Mouse (Mus musculus): Measurements from ENCODE around the gene Fyn. TPM values are rescaled to one million over a fixed set of nuclear protein-coding genes. Genes with fewer than 3 reads are reported as not detected.

Gene Fyn
- total and polyA plus RNA-seq, 2 experiments from 2014 or later = 95.2 to 120 TPM

GRCm38 (mm10) chr10:39551637-39552185, 183.1 kb downstream of the Fyn start:
- no peak overlapping the region for H3K4me3 ChIP-seq (ENCODE audit: low read length)
- H3K4me2 ChIP-seq (ENCODE audit: low read depth, low read length) = no peak overlapping the region
- DNase-seq (ENCODE audit: low spot score) = no peak
- H3K9me3 ChIP-seq (ENCODE audit: low read length) = no peaks in the 10 kb centered on the region
- H3K9ac ChIP-seq (replicated peaks; ENCODE audit: low read length) = peak overlapping the region; percentile 25; the same call in 1 of the 2 replicates
- 31% methylated on average over 9 of the region's 9 CpGs for WGBS
- H3K27me3 ChIP-seq (ENCODE audit: insufficient read depth, low read length) = no peaks in the 10 kb centered on the region
- H3K36me3 ChIP-seq (ENCODE audit: insufficient read depth, low read length) = 0 out of 2 replicates have a peak, but pooled peaks cover 4% of the 10 kb centered on the region
- peak overlapping the region; percentile 82 for H3K27ac ChIP-seq
- 0 out of 2 replicates have a peak, but pooled peaks have one; percentile 5 for ATAC-seq
- H3K4me1 ChIP-seq (ENCODE audit: insufficient read depth, low read length) = peaks cover 34% of the 10 kb centered on the region
- no peak for TF ChIP-seq CTCF (IDR thresholded peaks at IDR 0.05; ENCODE audit: low read depth)

- peak; percentile 57 for DNase-seq (ENCODE audit: low spot score)
- 2% methylated on average over 6 of the region's 6 CpGs for WGBS
- Histone ChIP-seq H3K9me3 (ENCODE audit: low read length) (no peaks in the 10 kb centered on the region), H3K4me3 (ENCODE audit: low read length) (no peak overlapping the region), H3K27ac (peak overlapping the region; percentile 82), H3K9ac (replicated peaks; ENCODE audit: low read length) (peak overlapping the region; percentile 25), H3K4me1 (ENCODE audit: insufficient read depth, low read length) (peaks cover 34% of the 10 kb centered on the region), H3K4me2 (ENCODE audit: low read depth, low read length) (no peak overlapping the region), H3K36me3 (ENCODE audit: insufficient read depth, low read length) (0 out of 2 replicates have a peak, but pooled peaks cover 4% of the 10 kb centered on the region), H3K27me3 (ENCODE audit: insufficient read depth, low read length) (no peaks in the 10 kb centered on the region)
- ATAC-seq = peak; percentile 59
- no peak for TF ChIP-seq CTCF (IDR thresholded peaks at IDR 0.05; ENCODE audit: low read depth)
Measured at GRCm38 (mm10) chr10:39552351-39552814, 183.7 kb downstream of the Fyn start.

GRCm38 (mm10) chr10:39552903-39553302, 184.2 kb downstream of the Fyn start:
- no peak overlapping the region for H3K4me3 ChIP-seq (ENCODE audit: low read length)
- 0 out of 2 replicates have a peak, but pooled peaks cover 4% of the 10 kb centered on the region for H3K36me3 ChIP-seq (ENCODE audit: insufficient read depth, low read length)
- no peaks in the 10 kb centered on the region for H3K9me3 ChIP-seq (ENCODE audit: low read length)
- no peak for DNase-seq (ENCODE audit: low spot score)
- peak overlapping the region; percentile 82 for H3K27ac ChIP-seq
- ATAC-seq = no peak
- peaks cover 36% of the 10 kb centered on the region for H3K4me1 ChIP-seq (ENCODE audit: insufficient read depth, low read length)
- WGBS = 21% methylated on average over 5 of the region's 5 CpGs
- H3K27me3 ChIP-seq (ENCODE audit: insufficient read depth, low read length) = no peaks in the 10 kb centered on the region
- TF ChIP-seq CTCF (IDR thresholded peaks at IDR 0.05; ENCODE audit: low read depth) = no peak
- no peak overlapping the region for H3K4me2 ChIP-seq (ENCODE audit: low read depth, low read length)
- H3K9ac ChIP-seq (replicated peaks; ENCODE audit: low read length) = no peak overlapping the region

GRCm38 (mm10) chr10:39555289-39555715, 186.6 kb downstream of the Fyn start:
- no peaks in the 10 kb centered on the region for H3K9me3 ChIP-seq (ENCODE audit: low read length)
- no peak overlapping the region for H3K9ac ChIP-seq (replicated peaks; ENCODE audit: low read length)
- no peak for TF ChIP-seq CTCF (IDR thresholded peaks at IDR 0.05; ENCODE audit: low read depth)
- ATAC-seq = no peak
- no peak for DNase-seq (ENCODE audit: low spot score)
- H3K4me1 ChIP-seq (ENCODE audit: insufficient read depth, low read length) = peaks cover 40% of the 10 kb centered on the region
- H3K36me3 ChIP-seq (ENCODE audit: insufficient read depth, low read length) = 0 out of 2 replicates have a peak, but pooled peaks cover 4% of the 10 kb centered on the region
- H3K27me3 ChIP-seq (ENCODE audit: insufficient read depth, low read length) = no peaks in the 10 kb centered on the region
- 33% methylated on average over 7 of the region's 7 CpGs for WGBS
- H3K4me2 ChIP-seq (ENCODE audit: low read depth, low read length) = no peak overlapping the region
- H3K4me3 ChIP-seq (ENCODE audit: low read length) = no peak overlapping the region
- H3K27ac ChIP-seq = peak overlapping the region; percentile 32; the same call in 1 of the 2 replicates

GRCm38 (mm10) chr10:39555740-39556139, 187.1 kb downstream of the Fyn start:
- Histone ChIP-seq H3K4me2 (ENCODE audit: low read depth, low read length) (no peak overlapping the region), H3K27me3 (ENCODE audit: insufficient read depth, low read length) (no peaks in the 10 kb centered on the region), H3K9ac (replicated peaks; ENCODE audit: low read length) (no peak overlapping the region), H3K9me3 (ENCODE audit: low read length) (no peaks in the 10 kb centered on the region), H3K36me3 (ENCODE audit: insufficient read depth, low read length) (0 out of 2 replicates have a peak, but pooled peaks cover 4% of the 10 kb centered on the region), H3K4me1 (ENCODE audit: insufficient read depth, low read length) (peaks cover 40% of the 10 kb centered on the region), H3K27ac (no peak overlapping the region), H3K4me3 (ENCODE audit: low read length) (no peak overlapping the region)
- WGBS = 51% methylated on average over 5 of the region's 5 CpGs
- peak; percentile 25; the same call in 1 of the 2 replicates for TF ChIP-seq CTCF (IDR thresholded peaks at IDR 0.05; ENCODE audit: low read depth)
- no peak for ATAC-seq
- DNase-seq (ENCODE audit: low spot score) = no peak

GRCm38 (mm10) chr10:39557360-39557759, 188.7 kb downstream of the Fyn start:
- no peak for DNase-seq (ENCODE audit: low spot score)
- H3K36me3 ChIP-seq (ENCODE audit: insufficient read depth, low read length) = 0 out of 2 replicates have a peak, but pooled peaks cover 4% of the 10 kb centered on the region
- H3K9ac ChIP-seq (replicated peaks; ENCODE audit: low read length) = no peak overlapping the region
- H3K4me2 ChIP-seq (ENCODE audit: low read depth, low read length) = no peak overlapping the region
- 79% methylated on average over 9 of the region's 9 CpGs for WGBS
- H3K27ac ChIP-seq = peak overlapping the region; percentile 68; the same call in 1 of the 2 replicates
- no peak for TF ChIP-seq CTCF (IDR thresholded peaks at IDR 0.05; ENCODE audit: low read depth)
- no peak overlapping the region for H3K4me3 ChIP-seq (ENCODE audit: low read length)
- peaks cover 30% of the 10 kb centered on the region for H3K4me1 ChIP-seq (ENCODE audit: insufficient read depth, low read length)
- ATAC-seq = no peak
- no peaks in the 10 kb centered on the region for H3K27me3 ChIP-seq (ENCODE audit: insufficient read depth, low read length)
- H3K9me3 ChIP-seq (ENCODE audit: low read length) = no peaks in the 10 kb centered on the region

GRCm38 (mm10) chr10:39557851-39558250, 189.2 kb downstream of the Fyn start:
- 58% methylated on average over 7 of the region's 7 CpGs for WGBS
- Histone ChIP-seq H3K9ac (replicated peaks; ENCODE audit: low read length) (no peak overlapping the region), H3K27ac (peak overlapping the region; percentile 68; the same call in 1 of the 2 replicates), H3K4me3 (ENCODE audit: low read length) (no peak overlapping the region), H3K4me1 (ENCODE audit: insufficient read depth, low read length) (peaks cover 26% of the 10 kb centered on the region), H3K36me3 (ENCODE audit: insufficient read depth, low read length) (0 out of 2 replicates have a peak, but pooled peaks cover 4% of the 10 kb centered on the region), H3K27me3 (ENCODE audit: insufficient read depth, low read length) (no peaks in the 10 kb centered on the region), H3K4me2 (ENCODE audit: low read depth, low read length) (no peak overlapping the region), H3K9me3 (ENCODE audit: low read length) (no peaks in the 10 kb centered on the region)
- TF ChIP-seq CTCF (IDR thresholded peaks at IDR 0.05; ENCODE audit: low read depth) = no peak
- DNase-seq (ENCODE audit: low spot score) (no peak), ATAC-seq (no peak)
